Mouse (Mus musculus) heart, embryonic 12.5 days (tissue): Measurements from ENCODE around the gene Vmn2r90. TPM values are rescaled to one million over a fixed set of nuclear protein-coding genes. Genes with fewer than 3 reads are reported as not detected.

Experiments used
- ATAC-seq: fragments of 200-750 bp; cut with Nextera tagmentation; 2 replicates; pipeline ENCODE4 v1.8.0; 2017; ENCODE audit warnings: moderate TSS enrichment, moderate library complexity; ENCODE audit not compliant: insufficient number of reproducible peaks, low FRiP score
- H3K27ac ChIP-seq: fragments of 300-500 bp; sonication (generic); 2 replicates; pipeline ENCODE4 v1.5.1; 2016; ENCODE audit warnings: mild to moderate bottlenecking, moderate library complexity; ENCODE audit not compliant: poor library complexity, severe bottlenecking
- H3K27me3 ChIP-seq: fragments of 300-500 bp; sonication (generic); replicated peaks from 2 replicates; pipeline ENCODE4 v1.6.1; 2016; ENCODE audit warnings: mild to moderate bottlenecking, moderate library complexity
- H3K36me3 ChIP-seq: fragments of 300-500 bp; sonication (generic); 2 replicates; pipeline ENCODE4 v1.6.1; 2016; ENCODE audit warnings: mild to moderate bottlenecking, moderate library complexity
- H3K4me1 ChIP-seq: fragments of 300-500 bp; sonication (generic); replicated peaks from 2 replicates; pipeline ENCODE4 v1.6.1; 2016; ENCODE audit warnings: mild to moderate bottlenecking
- H3K4me2 ChIP-seq: fragments of 300-500 bp; sonication (generic); 2 replicates; pipeline ENCODE4 v1.6.1; 2016; ENCODE audit warnings: mild to moderate bottlenecking, moderate library complexity
- H3K4me3 ChIP-seq: fragments of 300-500 bp; sonication (generic); 2 replicates; pipeline ENCODE4 v1.5.1; 2016; ENCODE audit warnings: mild to moderate bottlenecking
- H3K9ac ChIP-seq: fragments of 300-500 bp; sonication (generic); 2 replicates; pipeline ENCODE4 v1.6.1; 2016; ENCODE audit warnings: mild to moderate bottlenecking, moderate library complexity
- H3K9me3 ChIP-seq: fragments of 300-500 bp; sonication (generic); replicated peaks from 2 replicates; pipeline ENCODE4 v1.6.1; 2016; ENCODE audit warnings: mild to moderate bottlenecking, moderate library complexity
- whole genome bisulfite sequencing: fragments of 180-500 bp; shearing (Covaris S2); methylation state at CpG from one replicate; pipeline ENCODE4 v1.1.7; 2016; 5-methylcytosine and 5-hydroxymethylcytosine counted together
- polyA plus RNA-seq: library from polyadenylated mRNA; unstranded; fragments of >200 nt; fragmentation: Nextera tagmentation; extraction: Ambion mirVana; gene quantifications from 2 replicates; pipeline ENCODE4 v1.2.1, GENCODE M21; 2016

Vmn2r90 gene
- polyA plus RNA-seq, 1 experiment from 2014 or later, result not detected

- Histone ChIP-seq H3K9me3 (no peaks in the 10 kb centered on the region), H3K4me1 (no peaks in the 10 kb centered on the region), H3K9ac (no peak overlapping the region), H3K27ac (no peak overlapping the region), H3K4me2 (no peak overlapping the region), H3K36me3 (no peaks in the 10 kb centered on the region), H3K27me3 (no peaks in the 10 kb centered on the region), H3K4me3 (no peak overlapping the region)
- WGBS, result 72% methylated on average over 1 of the region's 1 CpGs
- no peak for ATAC-seq
Measured at GRCm38 (mm10) chr17:17762614-17763293, 59.2 kb downstream of the Vmn2r90 start.

- H3K36me3 ChIP-seq, result no peaks in the 10 kb centered on the region
- H3K27ac ChIP-seq, result no peak overlapping the region
Measured at GRCm38 (mm10) chr17:17764206-17764605, 60.7 kb downstream of the Vmn2r90 start.

GRCm38 (mm10) chr17:17766481-17766880, 62.9 kb downstream of the Vmn2r90 start:
- ATAC-seq, result no peak
- no peaks in the 10 kb centered on the region for H3K27me3 ChIP-seq
- no peaks in the 10 kb centered on the region for H3K9me3 ChIP-seq
- 8% methylated on average over 3 of the region's 3 CpGs for WGBS
- no peak overlapping the region for H3K27ac ChIP-seq
- H3K4me3 ChIP-seq, result no peak overlapping the region
- H3K4me1 ChIP-seq, result no peaks in the 10 kb centered on the region
- no peaks in the 10 kb centered on the region for H3K36me3 ChIP-seq
- H3K4me2 ChIP-seq, result no peak overlapping the region
- H3K9ac ChIP-seq, result no peak overlapping the region

More at GRCm38 (mm10) chr17:17764206-17764605, 60.7 kb downstream of the Vmn2r90 start:
- H3K9ac ChIP-seq, result no peak overlapping the region
- no peaks in the 10 kb centered on the region for H3K27me3 ChIP-seq
- ATAC-seq, result no peak
- no peaks in the 10 kb centered on the region for H3K4me1 ChIP-seq
- H3K4me3 ChIP-seq, result no peak overlapping the region
- 39% methylated on average over 1 of the region's 1 CpGs for WGBS
- H3K9me3 ChIP-seq, result no peaks in the 10 kb centered on the region
- no peak overlapping the region for H3K4me2 ChIP-seq

Other genes with a start within 250 kb of the Vmn2r90 start
- gene Lnpep, start 78.7 kb upstream of the Vmn2r90 start, polyA plus RNA-seq, result 13.8 and 15.1 TPM in 2 replicates
- gene Spaca6, start 123.4 kb downstream of the Vmn2r90 start, polyA plus RNA-seq, result 33.3 and 34.8 TPM in 2 replicates
- gene Has1, start 151.5 kb downstream of the Vmn2r90 start, polyA plus RNA-seq, result 0.80 and 1.0 TPM in 2 replicates
- gene Fpr1, start 180.2 kb downstream of the Vmn2r90 start, polyA plus RNA-seq, result not detected in 2 replicates
- not detected in 2 replicates for gene Fpr2, start 184.1 kb downstream of the Vmn2r90 start, polyA plus RNA-seq
- not detected in 2 replicates for gene Fpr3, start 184.1 kb downstream of the Vmn2r90 start, polyA plus RNA-seq